Mouse (Mus musculus) inflammation-experienced regulatory T-cells, adult 6 months (primary cell): Measurements from ENCODE around the gene Ralgds. TPM values are rescaled to one million over a fixed set of nuclear protein-coding genes. Genes with fewer than 3 reads are reported as not detected.
A peak's percentile ranks its signal among the peaks of the same experiment; 100 is the strongest.

Experiments used
- ATAC-seq: one replicate; pipeline ENCODE4 v1.8.0; 2017
- polyA plus RNA-seq, 3 experiments: library from polyadenylated mRNA; unstranded; fragments of 100-300 nt; shearing (Covaris generic); gene quantifications; one replicate each; pipeline ENCODE4 v1.2.1; 2017

Gene Ralgds
- polyA plus RNA-seq, 3 experiments from 2014 or later: 5.7 to 7.5 (median 5.9) TPM

GRCm38 (mm10) chr2:28534436-28535262 lies 21.7 kb downstream of the Ralgds start:
- no peak for ATAC-seq

DNA sequence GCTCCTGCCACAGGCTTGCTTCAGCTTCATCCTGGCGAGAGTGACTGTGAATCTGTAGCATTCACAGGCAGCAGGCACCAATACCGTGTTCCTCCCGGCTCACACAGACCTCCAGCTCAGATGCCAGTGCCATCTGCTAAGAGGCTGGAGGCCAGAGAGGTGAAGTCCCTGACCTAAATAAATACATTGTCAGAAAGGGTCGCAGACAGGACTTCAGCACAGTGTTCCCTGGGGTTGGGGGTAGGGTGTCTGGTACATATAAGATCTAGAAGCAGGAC lies 22.3 kb downstream of the Ralgds start:
- no peak for ATAC-seq

- ATAC-seq: no peak
Observed at GRCm38 (mm10) chr2:28535650-28536049, 22.7 kb downstream of the Ralgds start.

DNA sequence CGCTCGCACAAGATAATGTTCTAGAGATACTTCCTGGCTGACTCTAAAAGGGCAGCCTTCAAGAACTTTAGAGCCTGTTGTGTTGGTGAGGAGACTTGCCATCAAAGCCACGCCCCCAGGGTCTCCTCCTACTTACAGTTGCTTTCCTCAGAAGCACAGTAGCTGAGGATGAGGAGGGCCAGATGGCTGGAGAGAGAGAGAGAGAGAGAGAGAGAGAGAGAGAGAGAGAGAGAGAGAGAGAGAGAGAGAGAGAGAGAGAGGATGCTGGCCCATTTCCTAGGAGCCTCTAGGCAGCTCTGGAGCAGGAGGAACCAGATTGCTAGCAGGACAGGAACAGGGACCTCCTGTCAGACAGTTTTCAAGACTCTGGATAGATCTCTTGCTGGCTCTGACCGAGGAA lies 23.2 kb downstream of the Ralgds start:
- no peak for ATAC-seq

DNA sequence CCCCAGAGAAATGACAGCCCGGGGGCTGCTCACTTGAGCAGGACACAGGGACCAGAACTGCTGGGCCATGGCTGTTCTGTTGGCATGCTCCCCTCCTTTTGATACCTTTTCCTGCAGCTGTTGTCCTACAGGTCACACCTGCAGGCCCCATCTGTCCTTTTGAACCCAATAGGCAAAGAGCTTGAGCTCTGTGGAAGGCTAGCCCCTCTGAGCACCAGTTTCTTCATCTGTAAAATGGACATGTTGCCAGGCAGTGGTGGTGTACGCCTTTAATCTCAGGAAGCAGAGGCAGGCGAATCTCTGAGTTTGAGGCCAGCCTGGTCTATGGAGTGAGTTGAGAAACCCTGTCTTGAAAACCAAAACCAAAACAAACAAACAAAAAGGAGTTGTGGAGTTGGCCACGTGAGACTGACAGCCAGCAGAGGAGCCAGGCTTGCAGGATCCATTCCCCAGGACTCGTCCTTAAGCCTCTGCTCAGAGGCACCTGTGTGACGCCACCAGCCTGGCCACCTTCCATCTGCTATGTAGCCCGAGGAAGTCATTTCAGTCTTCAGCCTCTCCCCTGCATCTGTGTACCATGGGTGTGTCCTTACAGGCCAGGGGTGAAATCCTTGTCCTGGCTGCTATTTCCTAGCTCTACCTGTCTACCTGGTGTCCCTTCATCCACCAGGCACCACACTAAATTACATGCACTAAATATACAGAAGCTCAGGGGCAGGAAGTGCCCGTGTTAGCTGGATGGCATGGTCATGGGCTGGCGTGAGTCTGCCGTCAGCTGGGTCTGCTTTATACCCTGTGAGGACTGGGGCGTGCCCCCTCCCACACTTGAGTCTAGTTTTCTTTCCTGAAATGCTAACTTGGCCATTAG lies 24.1 kb downstream of the Ralgds start:
- ATAC-seq: no peak

GRCm38 (mm10) chr2:28537634-28537920 lies 24.7 kb downstream of the Ralgds start:
- no peak for ATAC-seq

GRCm38 (mm10) chr2:28537995-28538816 lies 25.3 kb downstream of the Ralgds start:
- ATAC-seq: no peak

GRCm38 (mm10) chr2:28538817-28539128 lies 25.8 kb downstream of the Ralgds start:
- ATAC-seq: no peak

GRCm38 (mm10) chr2:28539206-28539605 lies 26.3 kb downstream of the Ralgds start:
- ATAC-seq: no peak

DNA sequence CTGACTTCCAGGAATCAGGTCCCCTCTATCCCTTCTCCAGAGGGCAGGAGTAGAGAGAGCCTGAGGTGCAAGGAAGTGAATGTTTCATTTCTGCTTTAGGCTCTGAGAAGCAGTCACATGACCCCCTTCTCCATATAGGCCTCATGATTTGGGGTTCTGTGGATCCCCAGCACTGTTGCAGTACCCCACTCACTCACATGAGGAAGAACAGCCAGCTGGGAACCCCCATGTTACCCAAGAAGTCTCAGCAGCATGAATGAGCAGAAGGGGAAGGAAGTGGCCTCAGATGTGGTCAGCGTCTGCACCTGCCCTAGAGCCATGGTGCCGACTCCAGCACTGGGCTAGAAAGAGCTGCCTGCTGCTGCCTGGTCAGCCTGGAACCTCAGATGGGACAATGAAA lies 27.0 kb downstream of the Ralgds start:
- peak; percentile 83 for ATAC-seq

- ATAC-seq: no peak
Observed at GRCm38 (mm10) chr2:28540587-28541227, 27.8 kb downstream of the Ralgds start.

- ATAC-seq: no peak
Observed at GRCm38 (mm10) chr2:28543894-28544293, 31.0 kb downstream of the Ralgds start.

- ATAC-seq: no peak
Observed at GRCm38 (mm10) chr2:28545976-28546375, 33.1 kb downstream of the Ralgds start.

GRCm38 (mm10) chr2:28546560-28546959 lies 33.6 kb downstream of the Ralgds start:
- ATAC-seq: no peak

DNA sequence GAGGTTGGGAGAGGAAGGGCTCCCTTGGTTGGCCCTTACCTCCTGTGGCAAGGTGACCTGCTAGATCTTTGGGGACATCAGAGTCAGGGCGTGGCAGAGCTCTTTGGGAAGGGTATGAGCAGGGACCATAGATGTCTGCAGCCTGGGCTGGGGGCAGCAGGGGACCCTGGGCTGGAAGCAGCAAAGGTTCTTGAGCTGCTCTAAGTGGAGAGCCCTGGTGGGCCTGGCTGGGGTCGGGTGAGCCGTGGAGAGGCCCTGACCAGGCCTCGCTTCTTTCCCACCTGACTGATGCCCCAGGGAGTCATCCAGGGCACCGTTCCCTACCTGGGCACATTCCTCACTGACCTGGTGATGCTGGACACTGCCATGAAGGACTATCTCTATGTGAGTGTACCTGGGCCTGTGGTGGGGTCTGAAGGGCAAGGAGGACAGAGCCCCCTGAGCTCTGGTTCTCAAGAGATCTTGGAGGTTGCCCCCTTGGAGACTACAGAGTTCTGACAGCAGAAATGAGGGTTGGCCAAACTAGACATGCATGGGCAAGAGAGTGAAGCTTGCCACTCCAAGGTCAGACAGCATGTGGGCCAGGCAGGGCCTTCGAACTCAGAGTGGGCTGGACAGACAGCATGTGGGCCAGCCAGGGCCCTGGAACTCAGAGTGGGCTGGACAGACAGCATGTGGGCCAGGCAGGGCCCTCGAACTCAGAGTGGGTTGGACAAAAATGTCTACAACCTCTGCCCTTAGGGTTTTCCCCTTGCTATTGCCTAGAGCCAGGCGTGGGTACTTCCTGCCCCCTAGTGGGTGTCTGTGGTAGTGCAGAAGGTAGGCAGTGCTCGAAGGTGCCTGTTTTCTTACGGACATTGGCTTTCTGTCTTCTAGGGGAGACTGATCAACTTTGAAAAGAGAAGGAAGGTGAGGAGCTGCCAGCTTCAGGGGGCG lies 34.6 kb downstream of the Ralgds start:
- peak; percentile 85 for ATAC-seq

- ATAC-seq: no peak
Observed at GRCm38 (mm10) chr2:28549157-28549556, 36.2 kb downstream of the Ralgds start.

- no peak for ATAC-seq
Observed at GRCm38 (mm10) chr2:28552301-28552700, 39.4 kb downstream of the Ralgds start.

DNA sequence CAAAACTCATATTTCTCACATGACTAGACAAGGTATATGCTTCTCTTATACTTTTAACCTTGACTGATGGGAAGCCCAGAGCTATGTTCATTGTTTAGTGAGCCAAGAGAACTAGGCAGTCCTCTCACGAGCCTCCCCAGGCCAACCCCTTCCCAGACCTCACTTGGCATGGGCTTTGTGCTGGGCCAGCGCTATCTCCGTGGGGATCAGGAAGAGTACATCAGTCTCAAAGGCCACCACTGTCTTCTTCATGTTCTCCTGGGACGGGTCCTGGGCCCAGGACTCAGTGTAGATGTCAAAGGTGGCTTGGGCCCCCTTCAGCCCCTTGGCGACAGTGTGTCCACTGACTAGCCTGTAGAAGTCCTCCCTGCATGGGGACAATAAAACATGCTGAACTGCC lies 44.5 kb downstream of the Ralgds start:
- no peak for ATAC-seq

- no peak for ATAC-seq
Observed at GRCm38 (mm10) chr2:28563303-28563702, 50.4 kb downstream of the Ralgds start, which contains the start of gene Cel. TSS of gene Cel (minus strand) at chr2:28563403.

DNA sequence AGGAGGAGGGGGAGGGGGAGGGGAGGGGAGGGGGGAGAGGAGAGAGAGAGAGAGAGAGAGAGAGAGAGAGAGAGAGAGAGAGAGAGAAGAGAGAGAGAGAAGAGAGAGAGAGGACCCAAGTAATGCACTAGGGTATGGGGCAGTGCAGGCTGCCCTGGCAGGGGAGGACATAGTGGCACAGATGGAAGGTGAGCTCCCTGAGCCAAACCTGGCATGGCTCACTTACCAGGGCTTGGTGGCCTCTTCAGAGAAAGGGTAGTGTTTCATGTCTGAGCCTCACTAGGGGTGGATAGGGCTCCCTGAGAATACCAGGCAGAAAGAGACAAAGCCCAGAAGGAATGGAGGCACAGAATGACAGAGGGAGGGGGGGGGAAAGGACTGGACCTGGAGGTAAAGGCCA lies 50.9 kb downstream of the Ralgds start:
- ATAC-seq: no peak

DNA sequence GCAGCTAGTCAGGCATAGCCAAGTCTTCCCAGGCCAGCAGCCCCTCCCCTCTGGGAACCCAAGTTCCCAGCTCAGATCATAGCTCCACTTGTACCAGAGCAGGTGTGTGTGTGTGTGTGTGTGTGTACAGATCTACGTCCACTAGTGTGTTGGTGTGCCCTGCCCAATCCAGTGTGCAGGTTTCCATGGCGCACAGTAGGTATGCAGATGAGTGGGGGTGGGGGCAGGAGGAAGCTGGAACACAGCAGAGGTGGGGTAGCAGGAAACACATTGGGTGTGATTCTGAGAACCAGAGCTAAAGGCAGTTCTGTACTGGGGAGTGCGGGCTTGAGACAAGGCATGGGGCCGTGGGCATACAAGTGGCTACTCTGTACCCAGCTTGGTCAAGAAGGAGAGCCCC lies 51.5 kb downstream of the Ralgds start:
- no peak for ATAC-seq

GRCm38 (mm10) chr2:28566545-28566944 lies 53.6 kb downstream of the Ralgds start:
- ATAC-seq: no peak
